Mouse (Mus musculus) thymus, adult 18-20 months (tissue): Measurements from ENCODE around the gene Hist1h3b.
"Not testable (repeated sequence)": the region's sequence is repeated elsewhere in the genome, so short reads cannot be mapped to it uniquely, and the experiment has no call there.

ENCODE experiments used
- DNase-seq, 2 experiments: peaks; one replicate each; pipeline ENCODE4 v3.0.0; 2022; ENCODE audit warnings: mixed read lengths in 2 of 2

Hist1h3b gene

DNA sequence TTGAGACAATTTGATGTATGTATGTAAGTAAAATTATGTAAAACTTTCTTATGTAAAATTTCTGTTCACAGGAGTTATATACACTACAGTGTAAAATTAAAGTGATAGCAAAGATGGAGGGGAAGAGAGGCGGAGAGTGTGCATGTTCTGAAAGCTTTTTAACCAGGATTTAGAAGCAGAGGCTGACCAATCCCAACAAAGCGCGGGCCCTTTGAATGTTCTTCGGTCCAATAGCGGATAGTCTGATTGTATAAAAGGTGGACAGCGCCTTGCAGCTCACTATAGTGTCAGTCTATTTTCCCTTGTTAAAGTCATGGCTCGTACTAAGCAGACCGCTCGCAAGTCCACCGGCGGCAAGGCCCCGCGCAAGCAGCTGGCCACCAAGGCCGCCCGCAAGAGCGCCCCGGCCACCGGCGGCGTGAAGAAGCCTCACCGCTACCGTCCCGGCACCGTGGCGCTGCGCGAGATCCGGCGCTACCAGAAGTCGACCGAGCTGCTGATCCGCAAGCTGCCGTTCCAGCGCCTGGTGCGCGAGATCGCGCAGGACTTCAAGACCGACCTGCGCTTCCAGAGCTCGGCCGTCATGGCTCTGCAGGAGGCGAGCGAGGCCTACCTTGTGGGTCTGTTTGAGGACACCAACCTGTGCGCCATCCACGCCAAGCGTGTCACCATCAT is at the start of gene Hist1h3b:
Hist1h3b (plus strand) TSS at position 201 of the 675 bp plus-strand sequence.
- peak; percentile 65 to 85 for DNase-seq

DNA sequence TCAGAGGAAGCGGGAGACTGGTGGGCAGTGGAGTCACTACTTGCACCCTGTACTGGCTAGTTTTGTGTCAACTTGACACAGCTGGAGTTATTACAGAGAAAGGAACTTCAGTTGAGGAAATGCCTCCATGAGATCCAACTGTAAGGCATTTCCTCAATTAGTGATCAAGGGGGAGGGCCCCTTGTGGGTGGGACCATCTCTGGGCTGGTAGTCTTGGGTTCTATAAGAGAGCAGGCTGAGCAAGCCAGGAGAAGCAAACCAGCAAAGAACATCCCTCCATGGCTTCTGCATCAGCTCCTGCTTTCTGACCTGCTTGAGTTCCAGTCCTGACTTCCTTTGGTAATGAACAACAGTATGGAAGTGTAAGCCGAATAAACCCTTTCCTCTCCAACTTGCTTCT is 49.3 kb upstream of the Hist1h3b start:
- not testable (repeated sequence) for DNase-seq

DNA sequence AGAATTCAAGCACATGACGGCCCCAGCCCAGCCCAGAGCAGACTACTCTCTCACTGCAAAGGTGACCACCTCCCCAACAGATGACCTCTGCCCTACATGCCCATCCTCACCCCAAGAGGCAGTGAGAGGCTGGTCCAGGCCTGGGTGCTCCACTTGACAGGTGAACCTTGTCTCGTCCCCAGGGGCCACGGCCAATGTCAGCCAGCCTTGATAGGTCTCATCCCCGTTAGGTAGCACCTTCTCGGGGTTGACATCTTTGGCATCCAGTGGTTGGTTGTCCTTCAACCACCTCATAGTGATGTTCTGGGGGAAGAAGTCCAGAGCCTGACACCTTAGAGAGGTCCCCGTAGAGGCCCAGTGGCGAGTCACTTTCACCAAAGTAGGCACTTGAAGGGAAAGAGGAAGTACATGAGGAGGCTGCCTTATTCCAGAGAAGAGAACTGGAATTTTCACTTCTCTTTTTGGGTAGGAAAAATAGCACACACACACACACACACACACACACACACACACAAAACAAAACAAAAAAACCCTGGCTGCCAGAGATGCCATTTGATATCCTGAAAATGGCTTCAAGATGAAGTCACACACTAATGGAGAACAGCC is 46.2 kb upstream of the Hist1h3b start:
- no peak for DNase-seq

DNA sequence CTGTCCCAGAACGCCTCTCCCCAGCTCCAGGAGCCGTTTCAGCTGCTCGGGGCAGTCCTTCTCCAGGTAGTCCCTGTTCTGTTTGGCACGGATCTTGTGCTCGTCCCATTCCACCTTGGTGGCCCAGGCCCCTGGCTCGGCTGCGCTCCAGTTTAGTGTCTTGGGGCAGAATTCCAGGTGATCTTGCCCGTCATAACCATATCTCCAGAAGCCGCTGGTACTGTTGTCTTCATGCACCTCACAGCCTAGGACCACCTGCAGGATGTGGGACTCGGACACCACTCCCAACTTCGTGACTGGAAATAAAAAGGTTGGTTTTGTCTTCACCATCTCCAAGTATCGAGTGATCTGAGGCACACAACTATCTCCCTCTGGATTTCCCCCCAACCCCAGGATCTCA is 45.3 kb upstream of the Hist1h3b start:
- DNase-seq: no peak

DNA sequence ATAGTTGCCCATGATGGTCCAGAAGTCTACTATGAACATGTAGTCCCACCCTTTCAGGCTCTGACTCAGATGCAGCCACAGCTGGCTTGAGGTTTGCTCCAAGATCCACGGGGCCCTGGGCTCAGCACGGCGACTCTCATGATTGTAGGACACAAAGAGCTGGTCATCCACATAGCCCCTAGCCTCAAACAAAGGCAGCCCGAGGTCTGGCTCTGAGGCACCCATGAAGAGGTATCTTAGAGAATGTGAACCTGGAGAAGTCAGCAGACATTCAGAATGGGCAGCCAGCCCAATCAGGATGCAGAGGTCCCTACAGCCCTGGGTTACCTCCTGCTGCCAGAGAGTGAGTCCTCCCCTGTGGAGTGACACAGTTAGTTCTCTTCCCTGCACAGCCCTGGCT is 44.0 kb upstream of the Hist1h3b start:
- no peak for DNase-seq

DNA sequence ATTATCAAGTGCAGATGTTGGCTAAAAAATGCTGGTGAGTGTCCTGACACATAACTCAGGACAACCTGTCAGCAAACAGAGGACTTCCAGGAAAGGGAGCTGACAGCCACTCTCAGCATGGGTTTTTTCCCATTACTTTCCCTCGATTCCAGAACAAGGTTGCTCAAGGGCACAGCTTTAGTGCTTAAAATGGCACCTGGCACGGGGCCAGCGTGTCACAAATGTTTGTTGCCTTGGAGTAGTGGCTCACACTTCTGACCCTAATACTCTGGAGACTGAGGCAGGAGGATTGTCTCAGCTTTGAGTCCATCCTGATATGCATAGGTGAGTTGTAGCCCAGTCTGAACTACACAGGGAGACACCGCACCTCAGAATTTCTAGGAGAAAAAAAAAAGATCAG is 43.4 kb upstream of the Hist1h3b start:
- no peak for DNase-seq

DNA sequence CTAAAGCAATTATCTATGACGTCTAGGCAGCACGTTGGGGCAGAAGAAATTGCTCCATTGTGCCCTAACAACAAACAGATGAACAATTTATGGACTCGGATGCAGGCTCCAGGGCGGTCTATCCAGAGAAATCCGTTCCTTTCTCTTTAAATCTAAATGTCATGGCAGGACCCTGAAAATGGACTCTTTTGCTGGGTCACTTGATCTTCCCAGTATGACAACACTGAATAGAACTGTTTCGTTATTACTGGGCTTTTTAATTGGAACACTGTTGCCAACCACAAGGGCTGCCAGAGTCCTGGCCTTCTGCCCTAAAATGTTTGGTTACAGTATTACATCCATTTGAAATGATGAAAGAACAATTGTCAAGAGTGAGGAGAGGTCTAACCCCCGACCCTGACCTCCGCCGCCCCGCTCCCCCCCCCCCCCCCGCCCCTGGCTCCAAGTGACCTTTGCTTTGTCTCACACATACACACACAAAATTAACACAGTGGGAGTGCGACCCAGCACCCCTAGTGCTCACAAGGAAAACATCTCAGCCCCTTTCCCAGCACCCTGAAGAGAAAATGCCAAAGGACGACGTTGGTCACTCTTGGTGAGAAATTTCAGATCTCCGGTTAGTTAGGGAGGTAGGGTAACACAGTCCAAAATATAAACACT is 42.2 kb upstream of the Hist1h3b start:
- no peak for DNase-seq

DNA sequence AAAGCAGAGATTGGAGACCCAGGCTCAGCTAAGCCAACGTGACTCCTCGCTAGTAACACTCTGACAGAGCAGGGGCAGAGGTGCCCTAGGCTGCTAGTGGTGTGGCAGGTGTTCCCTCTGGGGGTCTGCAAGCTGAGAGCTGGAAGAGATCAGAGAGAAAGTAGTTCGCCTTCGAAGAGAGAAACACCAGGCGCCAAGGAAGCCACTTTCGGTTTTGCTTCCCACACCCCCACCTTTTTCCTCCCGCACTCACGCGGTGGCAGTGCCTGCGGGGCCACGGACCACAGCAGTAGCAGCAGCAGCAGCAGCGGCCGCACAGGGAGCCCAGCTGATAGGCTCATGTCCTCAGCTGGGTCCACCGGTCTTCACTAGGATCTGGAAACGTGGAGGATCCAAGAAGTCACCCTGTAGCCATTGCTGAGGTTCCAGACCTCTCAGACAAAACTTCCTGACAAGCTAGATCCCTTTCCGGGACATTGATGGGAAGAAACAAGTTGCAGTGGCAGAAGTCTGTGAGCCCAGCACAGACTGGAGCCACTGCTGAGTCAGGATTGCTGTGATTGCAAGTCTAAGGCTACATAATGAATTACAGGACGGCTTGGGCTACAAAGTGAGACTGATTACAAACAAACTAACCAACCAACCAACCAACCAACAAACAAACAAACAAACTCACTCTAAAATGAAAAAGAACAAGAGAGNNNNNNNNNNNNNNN is 41.5 kb upstream of the Hist1h3b start, which contains the start of gene Hfe:
Hfe (minus strand) TSS at position 481 of the 716 bp plus-strand sequence.
- DNase-seq: peak; percentile 67 to 77

DNA sequence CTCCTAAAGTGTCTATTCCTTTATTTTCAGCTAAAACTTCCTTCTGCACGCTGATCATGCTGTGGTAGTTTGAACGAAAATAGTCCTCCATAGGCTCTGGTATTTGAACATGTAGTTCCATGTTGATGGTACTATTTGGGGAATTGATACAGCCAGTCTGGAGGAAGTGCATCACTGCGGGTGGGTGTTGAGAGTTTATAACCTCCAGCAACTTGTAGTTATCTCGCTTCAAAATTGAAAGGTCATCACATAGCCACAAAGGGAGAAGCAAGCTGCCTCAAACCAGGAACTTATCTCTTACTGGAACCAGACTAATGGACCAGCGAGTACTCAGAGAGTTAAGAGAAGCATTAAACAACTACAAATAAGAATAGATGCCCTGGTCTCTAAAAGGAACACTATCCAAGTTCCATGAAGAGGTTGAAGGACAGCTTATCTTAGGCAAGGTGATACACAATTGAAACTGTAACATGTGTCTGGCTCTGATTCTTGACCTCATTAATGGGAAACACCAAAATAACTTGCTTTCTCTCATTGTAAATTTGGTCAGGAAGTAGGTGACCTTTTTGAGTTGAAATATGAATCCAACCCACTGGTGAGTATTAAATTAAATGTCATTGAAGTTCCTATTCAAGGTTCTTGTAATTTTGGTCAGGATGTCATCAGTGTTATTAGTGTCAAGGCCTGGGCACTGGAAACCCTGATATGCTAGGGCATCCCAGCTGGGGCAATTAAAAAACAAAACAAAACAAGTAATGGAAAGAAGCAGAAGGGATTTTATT is 35.6 kb upstream of the Hist1h3b start:
- no peak for DNase-seq

DNA sequence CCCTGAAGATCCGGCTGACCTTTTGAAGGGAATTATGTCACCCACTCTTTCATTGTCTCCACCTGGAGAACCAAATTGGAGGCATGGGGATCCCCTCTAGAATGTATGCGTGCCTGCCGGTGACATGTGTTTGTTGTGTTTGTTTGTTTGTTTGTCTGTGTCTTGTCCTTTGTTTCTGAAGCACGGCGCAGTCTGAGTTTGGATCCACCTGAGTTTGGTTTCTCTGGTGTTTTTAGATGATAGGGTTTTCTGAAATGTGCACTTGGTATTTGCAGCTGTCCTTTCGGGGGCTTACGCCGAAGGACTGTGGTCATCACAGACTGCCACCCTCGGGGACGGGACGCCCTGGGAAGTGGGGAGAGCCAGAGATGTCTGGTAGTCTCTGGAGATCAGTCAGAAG is 34.9 kb upstream of the Hist1h3b start:
- no peak for DNase-seq

DNA sequence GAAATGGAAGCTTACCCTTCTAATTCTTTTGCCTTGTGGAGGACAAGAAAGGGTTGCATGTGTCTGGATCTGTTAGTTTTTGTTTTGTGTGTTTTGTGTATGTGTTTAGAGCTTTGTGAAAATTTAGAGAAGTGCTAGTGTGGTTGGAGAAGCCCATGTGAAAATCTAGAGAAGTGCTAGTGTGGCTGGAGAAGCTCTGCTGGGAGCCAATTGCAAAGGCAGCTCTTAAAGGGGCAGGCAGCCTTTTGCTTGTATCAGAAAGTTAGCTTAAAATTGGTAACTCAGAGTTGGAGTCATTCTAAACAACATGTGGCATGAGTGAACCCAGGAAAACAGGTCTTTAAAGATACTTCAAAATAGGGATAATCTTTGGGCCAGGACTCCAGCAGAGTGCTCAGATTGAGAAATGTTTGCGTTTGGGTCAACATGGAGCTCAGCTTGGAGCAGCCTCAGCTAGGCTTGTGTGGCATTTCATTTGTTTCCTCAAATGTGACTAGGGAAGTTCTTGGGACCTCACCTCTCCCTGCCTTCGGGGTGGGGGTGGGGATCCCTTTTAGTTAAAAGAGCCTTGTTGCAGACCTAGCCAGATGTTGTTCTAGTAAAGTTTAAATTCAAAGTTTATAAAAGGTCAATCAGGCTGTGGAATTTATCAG is 34.3 kb upstream of the Hist1h3b start:
- DNase-seq: not testable (repeated sequence)

DNA sequence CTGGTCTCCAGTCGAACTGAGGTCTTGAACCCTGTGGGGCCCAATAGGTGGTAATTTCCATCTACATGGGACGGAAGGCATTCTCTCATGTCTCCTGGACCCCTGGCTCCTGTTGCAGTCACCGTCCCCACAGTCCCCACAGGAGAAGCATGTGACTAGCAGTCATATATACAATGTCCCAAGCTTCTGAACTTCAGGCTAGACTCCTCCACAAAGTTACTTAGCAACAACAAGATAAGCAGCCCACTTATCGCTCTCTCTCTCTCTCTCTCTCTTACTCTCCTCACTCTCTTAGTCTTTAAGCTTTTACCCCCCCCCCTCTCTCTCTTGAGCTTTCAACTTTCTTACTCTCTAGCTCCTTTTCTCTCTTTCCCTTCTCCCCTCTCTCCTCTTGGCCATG is 27.8 kb upstream of the Hist1h3b start:
- no peak for DNase-seq

DNA sequence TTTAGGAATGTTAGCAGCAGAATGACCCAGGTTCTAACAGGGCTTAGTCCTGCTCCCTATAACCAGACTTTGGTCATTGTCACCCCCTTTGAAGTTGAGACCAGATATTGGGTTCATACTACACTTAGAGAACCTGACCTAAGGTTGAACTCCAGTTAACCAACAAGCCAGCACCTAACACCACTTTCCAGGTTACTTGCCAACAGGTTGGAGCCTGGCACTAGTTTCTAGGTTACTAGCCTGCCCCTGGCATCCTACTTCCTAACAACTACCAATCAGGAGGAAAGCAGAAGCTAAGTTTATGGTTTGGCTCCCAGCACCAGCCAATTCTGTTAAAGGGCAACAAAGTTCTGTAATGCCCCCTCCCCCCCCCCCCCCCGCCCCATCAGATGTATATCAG is 26.9 kb upstream of the Hist1h3b start:
- no peak for DNase-seq

DNA sequence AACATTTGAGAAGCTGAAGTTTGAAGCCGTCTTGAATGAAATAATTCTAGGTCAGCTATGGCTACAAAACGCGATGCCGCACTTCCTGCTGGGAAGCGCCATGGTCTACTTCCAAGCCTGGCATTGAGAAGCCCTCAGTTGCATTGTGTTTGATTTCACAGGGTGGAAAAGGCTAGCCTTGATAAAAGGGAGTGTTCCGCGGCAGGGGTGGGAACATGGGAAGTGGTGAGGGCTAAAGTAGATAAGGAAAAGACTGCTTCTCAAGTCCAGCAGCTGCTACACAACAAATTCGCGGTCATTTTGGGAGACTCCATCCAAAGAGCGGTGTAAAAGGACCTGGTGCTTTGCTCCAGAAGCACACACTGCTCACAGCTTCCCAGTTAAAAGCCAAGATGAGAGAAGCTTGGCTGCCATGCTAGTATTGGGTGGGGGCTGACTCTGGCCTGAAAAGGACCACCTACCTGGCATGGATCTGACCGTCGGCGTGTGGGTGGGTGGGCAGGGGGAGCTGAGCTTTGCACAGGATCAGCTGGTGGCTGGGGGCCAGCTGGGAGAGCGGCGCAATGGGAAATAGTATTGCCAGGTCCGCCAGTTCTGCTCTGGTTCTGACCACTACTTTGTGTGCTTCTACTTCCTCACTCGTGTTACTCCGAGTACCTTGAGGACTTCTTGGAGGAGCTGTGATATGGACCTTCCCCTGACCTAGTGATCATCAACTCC is 23.4 kb upstream of the Hist1h3b start:
- DNase-seq: no peak

DNA sequence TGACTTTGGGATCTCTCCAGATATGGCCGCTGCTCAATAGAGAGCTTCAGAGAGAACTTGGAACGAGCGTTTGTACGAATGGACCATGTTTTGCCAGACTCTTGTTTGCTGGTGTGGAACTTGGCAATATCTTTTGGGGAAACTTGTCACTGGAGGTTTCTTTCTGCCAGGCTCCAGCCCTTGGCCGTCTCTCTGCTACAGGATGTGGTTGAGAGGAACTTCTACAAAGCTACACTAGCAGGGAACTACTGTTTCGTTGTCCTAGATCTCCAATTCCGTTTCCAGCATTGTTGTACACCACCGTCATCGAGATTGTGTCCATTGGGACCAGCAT is 22.9 kb upstream of the Hist1h3b start:
- peak in 1 of 2 experiments; percentile 33 for DNase-seq

DNA sequence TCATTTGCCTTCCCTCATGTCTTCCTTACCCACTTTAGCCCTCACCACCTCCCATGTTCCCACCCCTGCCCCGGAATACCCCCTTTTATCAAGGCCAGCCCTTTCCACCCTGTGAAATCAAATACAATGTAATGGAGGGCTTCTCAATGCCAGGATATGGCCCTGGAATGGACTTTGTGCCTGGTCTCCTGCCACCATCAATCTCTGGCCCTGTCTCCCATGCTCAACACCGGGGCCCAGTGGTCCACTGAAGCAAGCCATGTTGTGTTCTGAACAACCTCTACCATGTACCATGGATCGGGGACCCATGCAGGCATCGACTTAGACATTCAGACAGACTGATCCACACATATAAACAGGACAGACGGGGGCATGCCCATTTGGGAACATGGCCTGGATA is 22.4 kb upstream of the Hist1h3b start:
- no peak for DNase-seq

DNA sequence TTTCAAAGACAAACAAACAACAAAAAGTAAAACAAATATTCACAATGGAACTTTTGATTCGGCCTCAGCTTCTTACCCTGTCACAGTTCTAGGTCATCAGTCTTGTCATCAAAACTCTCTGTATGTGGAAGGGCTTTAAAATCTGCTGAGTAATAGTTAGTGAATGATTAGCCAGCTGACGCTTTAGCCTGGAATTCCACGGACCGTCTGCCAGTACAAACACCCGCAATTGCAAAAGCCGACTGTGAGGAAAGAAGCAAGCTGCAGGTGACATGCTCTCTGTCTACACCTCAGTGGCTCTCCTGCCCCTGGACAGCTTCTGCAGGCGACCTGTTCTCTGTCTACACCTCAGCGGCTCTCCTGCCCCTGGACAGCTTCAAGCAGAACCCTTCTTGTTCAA is 21.6 kb upstream of the Hist1h3b start:
- DNase-seq: no peak

DNA sequence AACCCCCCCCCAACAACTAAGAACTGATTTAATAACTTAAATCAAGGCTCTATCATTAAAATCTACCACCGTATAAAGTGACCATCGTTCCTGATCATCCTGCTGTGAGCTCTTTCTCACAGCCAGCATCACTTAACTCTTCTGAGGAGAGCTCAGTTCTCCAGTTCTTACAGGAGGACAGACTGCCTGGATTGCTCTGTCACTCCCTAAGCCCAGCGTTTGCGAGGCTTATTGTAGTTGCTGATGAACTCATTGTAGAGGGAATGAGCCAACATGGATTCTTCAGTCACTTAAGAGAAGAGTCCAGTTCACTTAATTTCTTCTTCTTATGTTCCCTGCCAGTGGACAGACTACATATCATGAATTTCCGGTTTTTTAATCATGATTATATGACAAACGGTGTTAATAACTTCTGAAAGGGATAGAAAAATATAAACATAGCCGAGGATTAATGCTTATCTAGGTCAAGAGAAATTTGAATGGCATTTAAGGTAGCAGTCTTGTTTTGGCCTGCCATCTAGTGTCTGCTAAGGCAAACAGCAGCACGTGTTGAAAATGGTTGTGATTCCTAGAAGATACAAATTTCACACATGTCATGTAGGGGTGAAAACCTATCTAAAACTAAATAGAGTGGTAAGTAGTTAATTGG is 19.8 kb upstream of the Hist1h3b start:
- no peak for DNase-seq

DNA sequence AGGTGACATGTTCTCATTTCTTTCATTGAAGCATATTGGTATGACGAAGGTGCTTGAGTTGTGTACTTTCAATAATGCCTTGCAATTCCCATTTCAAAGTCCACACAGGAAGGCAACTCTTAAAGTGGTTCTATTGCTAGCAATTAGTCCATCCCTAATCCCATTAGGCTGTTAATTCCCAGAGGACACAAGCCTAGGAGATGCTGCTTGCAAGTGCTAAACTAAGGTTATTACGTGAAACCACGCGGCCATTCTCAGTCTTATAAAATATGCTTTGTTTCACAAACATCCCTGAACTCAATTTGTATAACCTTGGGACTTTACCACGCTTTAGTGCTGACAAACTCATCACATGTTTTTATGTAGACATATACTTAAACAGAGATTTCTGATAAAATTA is 15.0 kb upstream of the Hist1h3b start:
- no peak for DNase-seq

DNA sequence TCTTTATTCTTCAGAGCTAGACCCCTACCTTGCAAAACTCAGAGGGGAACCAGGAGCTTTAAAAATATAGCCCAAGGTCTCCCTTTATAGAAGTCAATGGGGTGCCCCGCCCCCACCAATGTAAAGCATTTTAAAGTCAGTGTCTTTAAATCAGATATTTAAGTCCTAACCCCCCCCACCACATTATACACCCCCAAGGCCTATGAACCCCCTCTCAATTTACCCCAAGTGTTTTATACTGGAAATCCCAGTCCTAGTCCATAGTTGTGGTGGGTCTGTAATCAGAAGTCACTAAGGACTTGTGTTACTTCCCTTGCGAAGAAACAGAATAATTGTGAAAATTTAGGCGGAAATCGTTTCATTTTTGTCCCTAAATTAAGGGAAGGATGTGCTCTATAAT is 14.0 kb upstream of the Hist1h3b start:
- peak in 1 of 2 experiments; percentile 22 for DNase-seq

DNA sequence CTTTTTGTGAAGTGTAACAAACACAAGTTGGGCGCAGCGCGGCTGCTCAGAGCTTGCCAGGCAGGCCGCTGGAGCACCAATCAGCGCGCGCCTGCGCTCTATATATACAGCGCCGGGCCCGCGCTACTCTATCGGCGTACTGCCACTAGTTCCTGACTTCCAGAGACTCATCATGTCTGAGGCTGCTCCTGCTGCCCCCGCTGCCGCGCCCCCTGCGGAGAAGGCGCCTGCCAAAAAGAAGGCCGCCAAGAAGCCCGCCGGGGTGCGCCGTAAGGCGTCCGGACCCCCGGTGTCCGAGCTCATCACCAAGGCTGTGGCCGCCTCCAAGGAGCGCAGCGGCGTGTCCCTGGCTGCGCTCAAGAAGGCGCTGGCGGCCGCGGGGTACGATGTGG is 13.4 kb upstream of the Hist1h3b start, which contains the start of gene Hist1h1c:
Hist1h1c (plus strand) TSS at position 132 of the 392 bp plus-strand sequence.
- DNase-seq: peak; percentile 88 to 94
